Mouse (Mus musculus) embryo, embryonic 11.5 days (tissue): Measurements from ENCODE around the gene Nmt1.

Source experiments
- DNase-seq: peaks from one replicate; pipeline ENCODE4 v3.0.0-alpha.2; 2012; ENCODE audit warnings: low read depth, low spot score

Gene Nmt1

DNA sequence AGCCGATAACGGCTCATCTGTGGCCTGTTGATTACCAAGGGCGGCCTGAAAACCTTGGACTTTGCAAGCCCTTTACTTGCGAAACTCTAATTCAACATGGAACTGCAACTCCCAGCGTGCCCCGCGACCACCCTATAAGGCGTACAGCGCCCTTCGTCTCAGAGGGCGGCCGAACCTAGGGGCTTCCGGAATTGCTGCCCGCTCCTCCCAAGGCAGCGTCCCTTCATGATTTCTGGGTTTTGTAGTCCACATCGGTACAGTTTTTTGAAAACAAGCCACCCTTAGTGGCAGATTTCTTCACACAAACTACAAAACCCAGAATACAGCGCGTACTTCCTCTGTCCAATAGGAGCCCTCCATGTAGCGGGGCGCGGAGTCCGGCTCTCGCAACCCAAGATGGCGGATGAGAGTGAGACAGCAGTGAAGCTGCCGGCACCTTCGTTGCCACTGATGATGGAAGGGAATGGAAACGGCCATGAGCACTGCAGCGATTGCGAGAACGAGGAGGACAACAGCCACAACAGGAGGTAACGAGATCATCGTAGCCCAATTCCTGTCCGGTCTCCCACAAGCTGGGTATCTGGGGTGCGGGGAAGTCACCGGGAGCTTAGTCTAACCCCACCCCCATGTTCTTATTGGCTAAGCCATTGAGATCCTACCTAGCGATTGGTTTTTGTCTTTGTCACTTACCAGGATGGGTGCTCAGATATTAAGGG is at the start of gene Nmt1, which contains the start of gene Dcakd:
Gene Nmt1 (plus strand): TSS at position 15 of the 716 bp plus-strand sequence.
Gene Dcakd (minus strand): TSS at position 158 of the 716 bp plus-strand sequence.
- DNase-seq = peak; percentile 93

DNA sequence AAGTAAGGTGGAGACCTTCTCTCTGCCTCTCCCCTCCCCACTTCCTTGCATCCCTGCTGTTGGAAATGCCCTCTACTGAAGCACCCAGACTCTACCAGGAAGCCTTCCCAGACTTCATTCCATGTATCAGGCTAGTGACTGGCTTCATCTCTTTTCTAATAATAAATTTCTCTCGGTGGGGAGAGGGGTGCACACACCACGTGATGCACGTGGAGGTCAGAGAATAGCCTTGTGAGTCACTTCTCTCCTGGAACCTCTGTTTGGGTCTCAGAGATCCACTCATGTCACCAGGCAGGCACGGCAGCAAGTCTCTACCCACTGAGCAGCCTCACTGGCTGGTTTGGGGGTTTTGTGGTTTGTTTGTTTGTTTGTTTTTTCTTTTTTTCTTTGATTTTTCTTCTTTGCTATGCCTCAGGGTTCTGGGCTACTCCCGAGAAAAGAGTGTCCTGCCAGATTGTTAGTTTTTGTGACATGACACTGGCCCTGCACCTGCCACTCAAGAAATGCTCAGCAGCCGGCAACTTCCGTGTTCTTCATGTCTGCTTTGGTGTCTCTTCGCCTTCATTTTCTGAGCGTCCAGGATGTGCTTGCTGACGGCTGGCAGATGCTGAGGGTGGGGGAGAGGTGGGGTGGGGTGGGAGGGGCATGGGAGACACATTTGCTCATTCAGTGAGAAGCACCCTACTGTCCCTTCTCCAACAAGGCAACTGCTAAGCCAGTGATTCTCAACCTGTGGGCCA is 46.7 kb upstream of the Nmt1 start:
- DNase-seq = no peak

DNA sequence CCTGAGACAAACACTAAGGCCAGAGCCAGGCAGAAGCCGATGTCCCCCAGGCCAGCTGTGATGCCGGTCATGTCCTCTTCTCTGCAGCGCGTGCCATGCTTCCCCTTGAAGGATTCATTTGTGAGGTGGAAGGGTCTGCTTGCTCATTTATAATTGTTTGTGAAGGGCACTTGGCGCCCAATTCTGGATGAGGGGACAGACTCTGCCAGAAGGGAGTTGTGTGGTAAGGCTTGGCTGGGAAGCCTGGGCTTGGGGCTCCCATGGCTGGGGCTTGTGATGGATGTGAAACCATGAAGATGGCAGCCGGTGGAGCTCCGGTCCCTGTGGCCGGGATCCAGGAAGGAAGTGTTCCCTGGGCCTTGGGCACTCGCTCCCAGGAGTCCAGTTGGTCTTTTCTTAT is 43.9 kb upstream of the Nmt1 start:
- DNase-seq = no peak

DNA sequence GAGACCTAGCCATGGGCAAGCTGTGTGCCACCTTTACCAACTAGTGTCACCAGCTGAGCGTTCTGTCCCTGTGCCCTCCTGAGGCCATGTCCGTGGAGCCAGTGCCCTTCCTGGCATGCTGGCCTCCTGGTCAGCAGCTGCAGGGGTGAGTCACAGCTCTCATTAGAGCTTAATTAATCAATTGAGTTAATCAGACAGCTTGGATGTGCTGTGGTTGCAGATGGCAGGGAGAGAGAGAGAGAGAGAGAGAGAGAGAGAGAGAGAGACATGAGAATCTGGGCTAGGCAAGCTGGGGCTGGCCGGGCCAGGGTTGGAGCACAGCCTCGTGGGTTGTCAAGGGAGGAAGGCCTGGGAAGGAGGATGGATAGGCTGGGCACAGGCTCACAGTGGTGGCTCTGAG is 43.4 kb upstream of the Nmt1 start:
- no peak for DNase-seq

DNA sequence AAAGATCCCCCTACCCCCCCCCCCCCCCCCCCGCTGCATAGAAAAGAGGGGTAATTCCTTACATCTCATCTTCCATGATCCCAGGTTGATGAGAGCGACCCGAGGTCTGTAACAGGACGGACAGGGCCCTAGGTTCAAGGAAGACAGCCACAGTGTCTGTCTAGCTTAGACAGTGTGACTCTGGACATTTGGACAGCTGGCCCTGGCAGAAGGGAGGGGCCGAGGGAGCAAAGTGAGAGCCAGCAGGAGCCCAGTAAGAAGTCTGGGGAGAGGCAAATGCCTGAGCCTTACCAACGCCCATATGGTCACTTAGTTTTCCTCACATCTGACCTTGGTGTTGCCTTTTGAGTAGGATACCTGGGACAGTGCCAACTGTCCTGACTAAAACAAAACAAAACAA is 42.8 kb upstream of the Nmt1 start:
- no peak for DNase-seq

DNA sequence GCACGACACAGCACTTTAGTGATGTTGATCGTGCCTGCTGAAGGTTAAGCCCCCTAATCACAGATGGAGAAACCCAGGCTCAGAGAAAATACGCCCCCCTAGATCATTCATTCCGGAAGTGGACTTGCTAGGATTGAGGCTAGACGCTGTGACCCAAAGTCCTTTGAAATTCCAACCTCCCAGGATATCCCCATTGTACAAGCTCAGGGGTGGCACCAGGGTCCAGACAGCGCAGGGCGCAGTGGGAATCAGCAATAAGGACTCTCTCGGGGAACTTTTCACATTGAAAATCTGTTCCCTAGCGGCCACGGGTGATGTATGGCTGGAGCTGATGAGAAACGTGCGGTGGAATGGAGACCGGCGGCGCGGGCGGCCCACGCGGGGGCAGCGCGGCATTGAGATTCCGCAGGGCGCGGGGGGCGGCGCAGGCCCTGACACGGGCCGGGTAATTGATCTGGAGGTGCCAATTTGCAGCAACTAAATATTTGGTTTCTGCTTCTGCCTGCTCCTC is 38.3 kb upstream of the Nmt1 start:
- DNase-seq = no peak

DNA sequence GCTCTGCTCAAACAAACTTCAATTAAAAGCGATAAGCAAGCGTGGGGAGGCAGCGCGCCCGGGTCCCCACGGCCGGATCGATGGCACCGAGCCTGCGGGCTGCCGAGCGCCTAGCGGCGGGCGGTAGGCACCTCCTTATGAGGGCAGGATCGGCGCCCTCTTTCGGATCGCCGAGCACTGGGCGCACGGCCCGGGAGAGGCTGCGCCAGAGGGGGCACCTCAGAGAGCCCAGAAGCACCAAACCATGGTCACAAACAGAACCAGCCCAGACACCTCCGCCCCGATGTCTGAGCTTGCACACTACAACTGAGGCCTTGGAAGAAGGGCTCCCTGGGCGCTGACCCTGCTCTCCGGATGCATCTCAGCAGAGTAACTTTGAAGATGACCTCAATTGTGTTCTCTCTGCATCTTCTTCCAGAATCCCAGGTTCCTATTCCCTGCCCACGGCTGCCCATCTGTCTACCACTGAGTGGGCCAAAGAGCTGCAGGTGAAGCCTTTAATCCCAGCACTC is 37.8 kb upstream of the Nmt1 start:
- DNase-seq = no peak

DNA sequence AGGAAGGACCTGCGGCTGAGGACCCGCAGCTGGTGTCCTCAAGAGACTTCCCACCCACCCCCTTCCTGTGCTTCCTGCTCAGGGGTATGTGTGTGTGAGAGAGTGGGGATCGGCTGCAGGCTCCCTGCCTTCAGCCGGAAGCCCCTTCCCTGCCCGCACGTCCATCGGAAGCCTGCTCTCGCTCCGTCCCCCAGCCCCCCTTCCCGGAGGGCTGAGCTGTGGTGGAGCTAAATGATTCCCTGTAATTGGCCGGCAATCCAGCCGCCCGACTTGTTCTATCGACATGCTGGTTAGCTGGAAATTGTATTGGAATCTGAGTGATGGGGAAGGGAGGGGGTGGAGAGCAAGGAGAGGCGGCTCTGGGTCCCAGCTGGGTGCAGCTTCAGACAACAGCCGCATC is 36.3 kb upstream of the Nmt1 start:
- no peak for DNase-seq

DNA sequence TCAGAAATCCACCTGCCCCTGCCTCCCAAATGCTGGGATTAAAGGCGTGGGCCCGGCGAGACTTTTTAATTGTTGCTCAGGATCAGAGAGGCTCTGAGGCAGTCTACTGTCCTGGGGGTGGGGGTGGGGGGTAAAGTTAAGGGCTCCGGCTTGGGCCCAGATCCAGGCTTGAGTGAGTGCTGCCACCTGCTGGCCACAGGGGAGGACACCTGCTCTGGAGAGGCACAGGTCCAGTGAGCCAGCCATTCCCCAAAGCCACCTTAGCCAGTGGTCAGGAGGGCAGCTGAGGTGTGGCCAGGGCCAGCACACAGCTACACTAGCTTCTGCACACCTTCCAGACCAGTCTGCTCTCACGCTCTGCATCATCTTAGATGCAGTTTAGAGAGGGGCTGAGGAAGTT is 35.0 kb upstream of the Nmt1 start:
- peak; percentile 70 for DNase-seq

DNA sequence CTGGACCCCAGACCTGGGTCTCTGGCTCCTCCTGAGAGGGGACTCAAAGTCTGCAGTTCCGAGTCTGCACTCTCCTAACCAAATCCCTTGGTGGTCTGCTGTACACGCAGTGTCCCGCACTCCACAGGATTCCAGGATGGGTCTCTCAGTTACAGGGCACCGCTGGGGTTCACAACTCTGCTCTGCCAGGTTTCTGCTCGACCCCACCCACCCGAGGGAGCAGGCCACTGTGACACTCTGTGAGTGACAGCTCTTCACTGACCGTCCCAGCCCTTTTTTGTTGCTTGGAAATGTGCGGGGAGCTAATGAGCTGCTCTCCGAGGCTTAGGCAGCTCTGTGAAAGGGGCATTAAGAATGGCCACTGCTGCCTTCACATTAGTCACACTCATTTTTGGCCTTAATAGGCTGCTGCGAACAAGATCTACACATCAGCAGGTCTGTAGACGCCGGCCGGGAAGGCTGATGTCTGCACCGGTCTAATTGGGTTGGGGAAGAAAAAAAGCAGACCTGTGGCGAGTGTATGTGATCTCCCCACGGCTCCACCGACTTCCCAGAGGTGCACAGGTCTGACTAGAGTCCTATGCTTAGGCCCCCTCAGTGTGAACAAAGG is 34.5 kb upstream of the Nmt1 start:
- no peak for DNase-seq

DNA sequence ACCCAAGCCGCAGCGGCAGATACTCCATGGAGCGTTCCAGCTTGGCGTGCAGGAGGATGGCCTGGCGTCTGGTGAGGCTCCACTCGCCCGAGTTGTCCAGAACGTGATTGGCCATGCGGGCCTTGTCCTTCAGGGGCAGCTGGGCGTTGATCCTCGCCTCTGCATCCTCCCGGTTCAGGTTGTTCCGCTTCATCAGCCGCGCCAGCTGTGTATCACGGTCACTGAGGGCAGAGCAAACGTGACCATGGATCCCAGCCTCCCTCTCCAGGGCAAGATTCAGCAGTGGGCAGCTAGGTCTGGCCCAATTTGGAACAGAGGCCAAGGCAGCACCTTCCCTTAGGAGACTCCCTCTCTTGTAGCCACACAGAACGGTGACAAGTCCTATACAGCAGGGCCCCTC is 33.0 kb upstream of the Nmt1 start:
- DNase-seq = no peak

DNA sequence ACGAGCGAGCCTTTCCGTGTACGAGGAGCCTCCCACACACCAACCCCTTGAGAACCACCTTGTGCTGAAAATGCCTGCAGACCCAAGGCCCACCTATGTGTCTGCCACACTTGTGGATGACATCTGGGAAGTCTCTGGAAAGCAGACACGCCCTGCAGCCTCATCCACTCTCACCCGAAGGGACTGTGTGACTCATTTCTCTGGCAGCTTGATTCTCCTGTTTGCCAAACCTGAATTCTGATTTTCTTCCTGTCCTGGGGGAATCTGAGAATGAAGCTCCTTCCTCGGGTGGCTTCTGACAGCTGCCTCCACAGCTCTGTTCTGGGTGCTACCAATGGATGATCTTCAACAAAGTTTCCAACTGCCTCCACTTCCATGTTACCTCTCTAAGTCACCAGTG is 31.6 kb upstream of the Nmt1 start:
- DNase-seq = no peak

DNA sequence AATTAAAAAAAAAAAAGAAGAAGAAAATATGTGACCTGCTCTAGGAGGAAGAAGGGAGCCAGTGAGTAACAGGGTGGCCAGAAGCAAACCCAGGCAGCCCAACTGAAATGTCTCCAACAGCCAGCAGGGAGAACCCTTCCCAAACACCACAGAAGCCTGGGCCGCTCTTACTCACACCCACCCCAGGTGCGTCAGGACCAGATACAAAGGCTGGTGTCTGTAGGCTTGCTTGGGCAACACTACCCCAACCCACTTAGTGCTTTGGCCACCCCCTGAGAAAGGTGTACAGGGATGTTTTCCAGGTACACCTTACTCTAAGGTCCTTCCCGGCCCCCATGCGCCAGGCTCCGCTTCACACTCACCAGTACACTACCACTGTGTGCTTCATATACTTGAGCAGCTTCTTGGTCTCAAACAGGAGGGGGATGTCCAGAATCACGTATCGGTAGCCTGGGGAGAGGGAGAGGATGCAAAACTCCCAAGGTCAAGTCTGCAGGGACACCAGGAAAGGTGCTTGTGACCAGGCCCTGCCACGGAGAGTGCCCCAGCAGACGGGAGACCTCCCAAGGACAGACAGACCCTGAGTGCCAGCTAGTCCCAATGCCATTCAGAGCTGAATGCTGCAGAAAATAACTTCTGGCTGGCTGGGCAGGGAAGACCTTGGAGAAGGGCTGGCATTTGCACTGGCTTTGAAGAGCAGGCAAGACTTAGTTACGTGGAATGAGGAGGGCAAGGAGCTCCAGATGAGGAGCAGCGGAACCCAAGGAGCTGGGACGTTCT is 30.8 kb upstream of the Nmt1 start:
- no peak for DNase-seq

DNA sequence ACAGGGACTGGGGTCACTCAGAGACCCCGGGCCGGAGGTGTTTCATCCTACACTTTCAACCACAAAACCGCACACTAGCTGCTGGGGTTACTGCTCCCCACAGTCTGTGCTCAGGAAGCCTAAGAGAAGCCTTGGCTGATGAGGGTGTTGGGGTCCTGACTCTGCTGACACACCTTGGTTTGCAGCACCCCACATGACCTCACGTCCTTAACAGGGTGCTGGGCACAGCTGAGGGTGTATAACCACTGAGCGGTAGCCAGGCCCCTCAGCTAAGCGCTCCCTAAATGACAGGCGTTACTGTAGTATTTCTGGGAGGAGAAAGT is 29.8 kb upstream of the Nmt1 start:
- no peak for DNase-seq

DNA sequence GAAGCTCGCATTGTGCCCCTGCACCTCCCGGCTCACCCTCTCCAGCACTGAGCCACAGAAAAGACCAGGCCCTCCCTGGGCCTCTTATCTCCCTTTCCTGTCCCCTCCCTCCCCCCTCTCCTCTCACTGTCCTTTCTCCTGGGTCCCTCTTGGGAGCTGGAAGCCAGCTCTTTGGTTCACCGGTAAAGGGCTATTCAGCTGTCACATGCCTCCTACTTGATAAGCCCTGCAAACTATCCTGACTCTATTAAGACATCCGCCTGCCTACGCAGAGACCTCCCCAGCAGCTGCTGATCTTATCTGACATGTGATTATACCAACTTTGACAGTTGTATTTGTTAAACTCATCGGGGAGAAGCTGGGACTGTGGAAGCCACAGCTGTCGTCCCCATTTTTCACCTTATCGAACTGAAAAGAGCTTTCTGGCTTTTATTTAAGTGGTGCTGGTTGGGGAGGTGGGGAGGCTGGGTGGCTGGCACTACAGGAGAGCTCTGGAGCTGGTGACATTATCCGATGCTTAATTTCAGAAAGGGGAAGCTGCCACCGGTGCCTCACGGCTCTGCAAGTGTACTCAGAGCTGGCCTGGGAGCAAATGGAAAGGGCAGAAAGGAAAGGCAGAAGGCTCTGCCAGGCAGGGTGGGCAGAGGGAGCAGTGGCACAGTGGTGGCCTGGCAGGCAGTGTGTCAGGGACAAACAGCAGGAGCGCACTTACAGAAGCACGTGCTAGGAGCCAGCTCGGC is 29.2 kb upstream of the Nmt1 start:
- no peak for DNase-seq

DNA sequence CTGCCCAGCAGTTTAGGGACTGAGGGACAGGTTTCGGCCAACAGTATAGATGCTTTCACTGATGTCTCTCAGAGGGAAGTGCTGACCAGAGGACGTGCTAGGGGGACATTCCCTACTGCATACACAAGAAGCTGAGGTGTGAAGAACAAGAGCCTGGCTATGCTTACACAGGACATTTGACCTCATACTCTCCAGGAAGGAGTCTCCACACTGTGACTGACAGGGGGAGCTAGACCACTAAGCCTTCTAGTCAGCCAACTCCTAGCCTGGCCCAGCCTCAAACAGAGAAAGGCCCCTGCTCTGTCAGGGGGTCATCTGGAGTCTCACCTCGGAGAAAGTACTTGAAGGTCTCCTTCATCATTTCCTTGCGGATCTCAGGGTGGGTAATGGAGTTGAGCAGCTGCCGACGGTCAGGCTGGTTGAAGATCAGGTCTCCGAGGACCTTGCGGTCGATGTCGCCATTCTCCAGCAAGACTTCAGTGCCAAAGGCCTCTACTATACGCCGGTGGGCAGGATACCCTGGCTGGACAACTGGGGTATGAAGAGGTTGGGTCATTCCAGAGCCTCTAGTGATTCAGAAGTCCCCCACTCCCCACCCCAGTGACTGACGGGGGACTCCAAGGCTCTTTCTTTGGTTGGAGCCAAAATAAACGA is 28.5 kb upstream of the Nmt1 start:
- no peak for DNase-seq

DNA sequence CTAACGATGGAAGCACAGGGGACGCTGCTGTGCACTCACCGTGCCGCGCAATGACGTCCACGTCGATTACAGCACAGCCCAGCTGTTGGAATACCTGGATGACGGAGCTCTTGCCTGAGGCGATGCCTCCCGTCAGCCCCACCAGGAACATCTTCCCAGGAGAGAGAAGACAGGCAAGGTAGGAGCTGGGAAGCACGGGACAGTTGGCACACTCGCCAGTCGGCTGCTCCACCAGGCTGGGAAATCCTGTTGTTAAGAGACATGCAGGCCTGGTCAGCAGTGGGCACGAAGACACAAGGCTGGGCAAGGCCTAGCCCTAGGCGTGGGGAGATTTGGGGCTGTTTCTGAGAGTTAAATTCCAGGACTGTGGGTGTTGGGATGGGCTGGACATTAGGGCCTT is 27.9 kb upstream of the Nmt1 start:
- no peak for DNase-seq

DNA sequence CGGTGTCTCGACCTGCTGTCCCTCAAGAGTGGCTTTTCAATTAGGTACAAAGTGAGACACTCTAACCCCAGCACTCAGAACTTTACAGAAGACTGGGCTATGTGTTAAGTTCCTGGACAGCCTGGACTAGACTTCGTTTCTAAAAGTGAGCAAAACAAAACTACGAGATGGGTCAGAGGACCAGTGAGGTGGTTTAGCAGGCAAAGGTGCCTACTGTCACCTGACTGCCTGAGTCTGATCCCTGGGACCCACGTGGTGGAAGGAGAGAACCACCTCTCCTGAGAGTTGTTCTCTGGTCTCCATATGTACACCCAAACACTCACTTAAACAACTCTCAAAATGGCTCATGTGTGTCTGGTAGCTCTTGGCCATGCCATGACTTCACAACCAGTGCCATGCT is 26.9 kb upstream of the Nmt1 start:
- no peak for DNase-seq

DNA sequence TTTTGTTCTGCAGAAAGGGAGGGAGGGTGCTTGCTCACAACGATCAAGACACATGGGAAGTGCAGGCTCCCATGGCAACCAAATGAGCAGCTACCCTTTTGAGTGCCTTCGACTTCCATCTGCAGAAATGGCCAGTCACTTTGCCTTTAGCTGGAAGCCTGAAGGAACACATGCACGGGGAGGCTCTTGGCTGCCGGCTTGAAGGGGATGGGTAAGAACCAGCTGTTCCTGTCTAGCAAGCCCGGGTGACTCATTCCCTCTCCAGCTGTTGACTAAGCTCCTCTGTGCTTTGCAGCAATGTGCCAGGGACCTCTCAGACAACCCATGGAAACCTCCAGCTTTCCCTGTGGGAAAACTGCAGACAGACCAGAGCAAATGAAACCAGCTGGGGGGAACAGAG is 24.8 kb upstream of the Nmt1 start:
- no peak for DNase-seq

DNA sequence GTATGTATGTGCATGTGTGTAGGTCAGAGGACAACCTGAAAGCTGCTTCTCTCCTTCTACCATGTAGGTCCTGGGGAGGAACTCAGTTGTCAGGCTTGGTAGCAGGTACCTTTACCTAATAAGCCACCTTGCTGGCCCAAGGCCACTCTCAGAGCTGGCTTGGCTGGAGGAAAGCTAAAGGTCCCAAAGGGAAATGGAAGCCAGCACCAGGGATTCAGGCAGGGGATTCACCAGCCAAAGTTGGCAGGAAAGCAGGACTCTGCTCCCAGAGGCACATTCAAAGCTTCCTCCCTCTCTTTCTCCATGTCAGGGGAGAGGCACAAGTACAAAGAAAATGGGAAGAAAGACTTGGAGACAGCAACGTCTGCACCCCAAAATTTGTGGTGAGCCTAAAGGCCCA is 23.1 kb upstream of the Nmt1 start:
- DNase-seq = no peak
